Mouse (Mus musculus) thymus, adult 2 months (tissue): Measurements from ENCODE around the gene Pcdh17. TPM values are rescaled to one million over a fixed set of nuclear protein-coding genes. Genes with fewer than 3 reads are reported as not detected.

ENCODE experiments used
- DNase-seq: peaks from one replicate; pipeline ENCODE4 v3.0.0; 2021
- H3K27ac ChIP-seq: fragments of 200-500 bp; 2 replicates; pipeline ENCODE4 v1.5.1; 2012; ENCODE audit warnings: low read length, control low read depth; ENCODE audit not compliant: control insufficient read depth, insufficient read depth
- H3K27me3 ChIP-seq: fragments of 200-500 bp; 2 replicates; pipeline ENCODE4 v1.6.1; 2012; ENCODE audit warnings: mild to moderate bottlenecking, low read length, moderate library complexity, mixed read lengths; ENCODE audit not compliant: control insufficient read depth, insufficient read depth
- H3K36me3 ChIP-seq: fragments of 200-500 bp; 2 replicates; pipeline ENCODE4 v1.6.1; 2012; ENCODE audit warnings: mild to moderate bottlenecking, low read length, moderate library complexity; ENCODE audit not compliant: control insufficient read depth, insufficient read depth
- H3K4me1 ChIP-seq: fragments of 200-500 bp; replicated peaks from 2 replicates; pipeline ENCODE4 v1.6.1; 2012; ENCODE audit warnings: low read length; ENCODE audit not compliant: control insufficient read depth, insufficient read depth
- H3K4me3 ChIP-seq: fragments of 200-500 bp; 2 replicates; pipeline ENCODE4 v1.5.1; 2012; ENCODE audit warnings: mild to moderate bottlenecking, low read length, control low read depth, moderate library complexity; ENCODE audit not compliant: control insufficient read depth, insufficient read depth
- CTCF ChIP-seq: fragments of 200-500 bp; IDR thresholded peaks from 2 replicates; pipeline ENCODE4 v1.5.1; 2012; ENCODE audit warnings: mild to moderate bottlenecking, control low read depth, low read length, moderate library complexity, borderline replicate concordance; ENCODE audit not compliant: control insufficient read depth, poor library complexity, insufficient read depth; ENCODE audit errors: extremely low read depth
- POLR2A ChIP-seq: fragments of 200-500 bp; IDR thresholded peaks from 2 replicates; pipeline ENCODE4 v1.6.1; 2012; ENCODE audit warnings: mild to moderate bottlenecking, low read length, control low read depth, moderate library complexity; ENCODE audit not compliant: control insufficient read depth, poor library complexity, insufficient read depth; ENCODE audit errors: extremely low read depth
- WGBS: fragments of 180-500 bp; shearing (Covaris S2); methylation state at CpG from one replicate; pipeline ENCODE4 v1.1.7; 2018; 5-methylcytosine and 5-hydroxymethylcytosine counted together
- polyA plus RNA-seq: library from polyadenylated mRNA; depleted of rRNA; stranded (reverse); fragments of >200 nt; gene quantifications from 2 replicates; pipeline ENCODE4 v1.2.3, GENCODE M21; 2012

Pcdh17 gene
- polyA plus RNA-seq, 1 experiment, result 0.63 TPM

- no peak for DNase-seq
- Histone ChIP-seq H3K27me3 (no peaks in the 10 kb centered on the region), H3K27ac (no peak overlapping the region), H3K36me3 (no peaks in the 10 kb centered on the region), H3K4me1 (no peaks in the 10 kb centered on the region), H3K4me3 (no peak overlapping the region)
- WGBS, result 91% methylated on average over 3 of the region's 3 CpGs
- no peak for TF ChIP-seq POLR2A
- no peak for TF ChIP-seq CTCF
Measured at GRCm38 (mm10) chr14:84541838-84542237, 98.5 kb downstream of the Pcdh17 start.

- no peak for TF ChIP-seq POLR2A
- TF ChIP-seq CTCF, result no peak
- Histone ChIP-seq H3K4me1 (no peaks in the 10 kb centered on the region), H3K4me3 (no peak overlapping the region), H3K27ac (no peak overlapping the region), H3K36me3 (no peaks in the 10 kb centered on the region), H3K27me3 (no peaks in the 10 kb centered on the region)
- no peak for DNase-seq
- WGBS, result 57% methylated on average over 2 of the region's 2 CpGs
Measured at GRCm38 (mm10) chr14:84545968-84546367, 102.6 kb downstream of the Pcdh17 start.

- Histone ChIP-seq H3K36me3 (no peaks in the 10 kb centered on the region), H3K4me3 (no peak overlapping the region), H3K27me3 (no peaks in the 10 kb centered on the region), H3K27ac (no peak overlapping the region), H3K4me1 (no peaks in the 10 kb centered on the region)
- WGBS, result 88% methylated on average over 10 of the region's 10 CpGs
- TF ChIP-seq POLR2A (no peak), CTCF (no peak)
- no peak for DNase-seq
Measured at GRCm38 (mm10) chr14:84547513-84548194, 104.3 kb downstream of the Pcdh17 start.

- Histone ChIP-seq H3K4me1 (no peaks in the 10 kb centered on the region), H3K36me3 (no peaks in the 10 kb centered on the region), H3K27ac (no peak overlapping the region), H3K27me3 (no peaks in the 10 kb centered on the region), H3K4me3 (no peak overlapping the region)
- TF ChIP-seq POLR2A, result no peak
- no peak for TF ChIP-seq CTCF
- WGBS, result 92% methylated on average over 5 of the region's 5 CpGs
- no peak for DNase-seq
Measured at GRCm38 (mm10) chr14:84551546-84551945, 108.2 kb downstream of the Pcdh17 start.

GRCm38 (mm10) chr14:84571071-84571470 is 127.7 kb downstream of the Pcdh17 start:
- no peaks in the 10 kb centered on the region for H3K4me1 ChIP-seq
- DNase-seq, result no peak
- no peaks in the 10 kb centered on the region for H3K36me3 ChIP-seq
- no peak overlapping the region for H3K4me3 ChIP-seq
- H3K27me3 ChIP-seq, result no peaks in the 10 kb centered on the region
- TF ChIP-seq POLR2A, result no peak
- H3K27ac ChIP-seq, result no peak overlapping the region
